Comparison of ENCODE assay signal across 34 mouse cellular contexts in the genomic region with DNA sequence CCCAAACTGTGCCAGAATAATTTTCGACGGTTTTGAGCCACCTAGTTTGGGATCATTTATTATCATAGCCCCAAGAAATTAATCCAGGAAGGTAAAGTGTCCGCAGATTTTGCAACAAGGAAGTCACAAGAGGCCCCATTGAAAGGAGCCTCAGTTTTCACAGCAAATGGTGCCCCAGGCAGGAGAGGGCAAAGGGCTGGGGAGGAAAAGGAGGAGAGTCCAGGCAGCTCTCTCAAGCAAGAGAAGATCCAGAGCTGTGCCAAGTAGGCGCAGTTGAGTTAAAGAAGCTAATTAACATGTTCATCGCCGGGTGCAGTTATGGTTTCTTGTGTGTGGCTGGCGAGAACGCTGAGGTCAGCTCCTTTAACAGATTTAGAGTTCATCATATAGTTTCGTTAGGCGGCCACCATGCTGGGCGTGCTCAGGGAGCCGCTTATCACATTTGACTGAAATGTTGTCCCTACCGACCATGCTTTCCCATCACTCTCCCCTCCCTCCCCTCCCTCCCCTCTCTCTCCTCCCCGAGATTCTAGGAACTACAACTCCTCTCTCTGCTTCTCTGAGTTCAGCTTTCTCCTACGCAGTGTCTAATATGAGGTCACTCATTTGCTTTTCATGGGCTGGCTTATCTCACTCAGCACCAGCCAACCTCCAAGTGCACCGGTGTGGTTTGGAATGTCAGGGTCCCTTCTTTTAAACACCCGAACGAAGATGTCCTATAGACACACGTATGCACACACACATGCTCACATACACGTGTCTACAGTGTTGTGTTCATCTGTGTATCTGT. TPM values are rescaled to one million over a fixed set of nuclear protein-coding genes. Genes with fewer than 3 reads are reported as not detected.
A peak's percentile ranks its signal among the peaks of the same experiment; 100 is the strongest.
DNase-seq lines count a peak whose midpoint lies in the region; ATAC-seq and TF ChIP-seq lines count a peak whose summit lies in the region.
"Had no signal": no experiment of that assay in that cellular context is flagged by ENCODE, and none has a peak within 500 bp of the region (broad histone marks: within the 10 kb centered on the region; RNA-seq: fewer than 3 reads in every experiment).

No protein-coding gene starts in this region.

- no peak for TF ChIP-seq CTCF in midbrain, postnatal 0 days (IDR thresholded peaks at IDR 0.05)

- no peak for DNase-seq in forebrain, embryonic 10.5 days (ENCODE audit: extremely low spot score, low spot score)
- DNase-seq in forebrain, embryonic 14.5 days (ENCODE audit: low spot score): no peak
- no peak for DNase-seq in heart, postnatal 25 days (ENCODE audit: low spot score)
- peak; percentile 5 for DNase-seq in midbrain, postnatal 0 days (ENCODE audit: low spot score)
- no peak for DNase-seq in frontal cortex, postnatal 10 days (ENCODE audit: low spot score in 2 of 2)
- DNase-seq: adrenal gland, postnatal 36 days; cerebellum, adult 11 months; cerebellum, adult 9-11 months; gastrocnemius, postnatal 36 days; kidney, adult 2 months; layer of hippocampus, adult 9-11 months; lung, postnatal 36 days; right cerebral cortex, adult 18-20 months; right cerebral cortex, postnatal 4 days; thymus, adult 18-20 months; thymus, postnatal 36 days had no signal

- H3K4me2 ChIP-seq in forebrain, embryonic 14.5 days (ENCODE audit: low read length): no peak overlapping the region
- H3K4me2 ChIP-seq in heart, embryonic 12.5 days: peak overlapping the region; percentile 24
- no peak overlapping the region for H3K4me2 ChIP-seq in midbrain, postnatal 0 days (ENCODE audit: low read depth, low read length, poor library complexity, severe bottlenecking)
- no peak overlapping the region for H3K4me2 ChIP-seq in midbrain, embryonic 16.5 days (ENCODE audit: low read length)
- H3K4me2 ChIP-seq in intestine, embryonic 15.5 days (replicated peaks): no peak overlapping the region
- H3K4me2 ChIP-seq: forebrain, embryonic 13.5 days; limb, embryonic 15.5 days; liver, embryonic 15.5 days; lung, embryonic 15.5 days; midbrain, embryonic 13.5 days; neural tube, embryonic 12.5 days had no signal

- no peaks in the 10 kb centered on the region for H3K36me3 ChIP-seq in forebrain, embryonic 10.5 days (replicated peaks)
- no peaks in the 10 kb centered on the region for H3K36me3 ChIP-seq in forebrain, embryonic 14.5 days (ENCODE audit: control insufficient read depth, insufficient read depth, low read length)
- H3K36me3 ChIP-seq in heart, embryonic 12.5 days: no peaks in the 10 kb centered on the region
- H3K36me3 ChIP-seq in midbrain, postnatal 0 days (ENCODE audit: insufficient read depth, low read length): no peaks in the 10 kb centered on the region
- H3K36me3 ChIP-seq in midbrain, embryonic 16.5 days (ENCODE audit: control insufficient read depth, insufficient read depth, low read length): no peaks in the 10 kb centered on the region
- no peaks in the 10 kb centered on the region for H3K36me3 ChIP-seq in intestine, embryonic 15.5 days
- H3K36me3 ChIP-seq: hindbrain, embryonic 10.5 days; limb, embryonic 15.5 days; liver, embryonic 15.5 days; lung, embryonic 15.5 days; midbrain, embryonic 13.5 days; neural tube, embryonic 12.5 days had no signal

- ATAC-seq in forebrain, embryonic 14.5 days: no peak
- ATAC-seq in heart, embryonic 12.5 days (ENCODE audit: insufficient number of reproducible peaks, low FRiP score): peak; percentile 63; the same call in 1 of the 2 replicates
- no peak for ATAC-seq in midbrain, postnatal 0 days (ENCODE audit: low FRiP score)
- no peak for ATAC-seq in midbrain, embryonic 16.5 days
- peak; percentile 68 for ATAC-seq in intestine, embryonic 15.5 days
- ATAC-seq: forebrain, embryonic 13.5 days; midbrain, embryonic 13.5 days had no signal

- no peaks in the 10 kb centered on the region for H3K27me3 ChIP-seq in forebrain, embryonic 10.5 days (ENCODE audit: poor library complexity, severe bottlenecking)
- H3K27me3 ChIP-seq in forebrain, embryonic 14.5 days (replicated peaks; ENCODE audit: control insufficient read depth, insufficient read depth, low read length): no peaks in the 10 kb centered on the region
- no peaks in the 10 kb centered on the region for H3K27me3 ChIP-seq in heart, embryonic 12.5 days (replicated peaks)
- H3K27me3 ChIP-seq in midbrain, postnatal 0 days (ENCODE audit: insufficient read depth, low read length): no peaks in the 10 kb centered on the region
- no peaks in the 10 kb centered on the region for H3K27me3 ChIP-seq in midbrain, embryonic 16.5 days (ENCODE audit: control insufficient read depth, insufficient read depth, low read depth, low read length)
- no peaks in the 10 kb centered on the region for H3K27me3 ChIP-seq in intestine, embryonic 15.5 days (replicated peaks)
- H3K27me3 ChIP-seq: forebrain, embryonic 13.5 days; limb, embryonic 15.5 days; midbrain, embryonic 13.5 days; neural tube, embryonic 12.5 days had no signal

- H3K9me3 ChIP-seq in forebrain, embryonic 10.5 days: no peaks in the 10 kb centered on the region
- H3K9me3 ChIP-seq in forebrain, embryonic 14.5 days (replicated peaks; ENCODE audit: control insufficient read depth, low read length): no peaks in the 10 kb centered on the region
- 0 out of 2 replicates have a peak, but pooled peaks cover 2% of the 10 kb centered on the region for H3K9me3 ChIP-seq in heart, embryonic 12.5 days (replicated peaks)
- no peaks in the 10 kb centered on the region for H3K9me3 ChIP-seq in midbrain, postnatal 0 days (ENCODE audit: low read length)
- no peaks in the 10 kb centered on the region for H3K9me3 ChIP-seq in midbrain, embryonic 16.5 days (replicated peaks; ENCODE audit: control insufficient read depth, low read length, poor library complexity, severe bottlenecking)
- H3K9me3 ChIP-seq in intestine, embryonic 15.5 days: no peaks in the 10 kb centered on the region
- H3K9me3 ChIP-seq: forebrain, embryonic 13.5 days; hindbrain, embryonic 10.5 days; limb, embryonic 15.5 days; liver, embryonic 15.5 days; lung, embryonic 15.5 days; midbrain, embryonic 13.5 days; neural tube, embryonic 12.5 days had no signal

- no peak overlapping the region for H3K4me3 ChIP-seq in forebrain, embryonic 10.5 days
- no peak overlapping the region for H3K4me3 ChIP-seq in forebrain, embryonic 14.5 days (ENCODE audit: low read depth, low read length)
- H3K4me3 ChIP-seq in heart, embryonic 12.5 days: no peak overlapping the region
- H3K4me3 ChIP-seq in midbrain, postnatal 0 days (ENCODE audit: low read depth, low read length): no peak overlapping the region
- no peak overlapping the region for H3K4me3 ChIP-seq in midbrain, embryonic 16.5 days (ENCODE audit: low read depth, low read length)
- H3K4me3 ChIP-seq in intestine, embryonic 15.5 days (replicated peaks): no peak overlapping the region
- H3K4me3 ChIP-seq: forebrain, embryonic 13.5 days; hindbrain, embryonic 10.5 days; left cerebral cortex, adult 2 months; limb, embryonic 15.5 days; liver, embryonic 15.5 days; lung, embryonic 15.5 days; midbrain, embryonic 13.5 days; neural tube, embryonic 12.5 days had no signal

- WGBS in forebrain, embryonic 10.5 days: 77% methylated on average over 20 of the region's 20 CpGs
- WGBS in forebrain, embryonic 14.5 days: 69% methylated on average over 20 of the region's 20 CpGs
- 36% methylated on average over 20 of the region's 20 CpGs for WGBS in heart, embryonic 12.5 days
- WGBS in midbrain, postnatal 0 days: 74% methylated on average over 20 of the region's 20 CpGs
- 76% methylated on average over 20 of the region's 20 CpGs for WGBS in midbrain, embryonic 16.5 days
- 60% methylated on average over 20 of the region's 20 CpGs for WGBS in intestine, embryonic 15.5 days

- peaks cover 26% of the 10 kb centered on the region for H3K4me1 ChIP-seq in forebrain, embryonic 10.5 days
- H3K4me1 ChIP-seq in forebrain, embryonic 14.5 days (ENCODE audit: control insufficient read depth, insufficient read depth, low read length): peaks cover 9% of the 10 kb centered on the region
- peaks cover 30% of the 10 kb centered on the region for H3K4me1 ChIP-seq in heart, embryonic 12.5 days (replicated peaks)
- H3K4me1 ChIP-seq in midbrain, postnatal 0 days (ENCODE audit: insufficient read depth, low read length): no peaks in the 10 kb centered on the region
- peaks cover 9% of the 10 kb centered on the region for H3K4me1 ChIP-seq in midbrain, embryonic 16.5 days (ENCODE audit: control insufficient read depth, insufficient read depth, low read length)
- H3K4me1 ChIP-seq in intestine, embryonic 15.5 days (replicated peaks): peaks cover 3% of the 10 kb centered on the region
- H3K4me1 ChIP-seq: liver, embryonic 15.5 days; lung, embryonic 15.5 days had no signal

- no peak overlapping the region for H3K9ac ChIP-seq in forebrain, embryonic 14.5 days (ENCODE audit: low read length)
- no peak overlapping the region for H3K9ac ChIP-seq in heart, embryonic 12.5 days
- no peak overlapping the region for H3K9ac ChIP-seq in midbrain, postnatal 0 days (replicated peaks; ENCODE audit: low read length, poor library complexity, severe bottlenecking)
- H3K9ac ChIP-seq in midbrain, embryonic 16.5 days (ENCODE audit: low read depth, low read length): no peak overlapping the region
- no peak overlapping the region for H3K9ac ChIP-seq in intestine, embryonic 15.5 days
- H3K9ac ChIP-seq: forebrain, embryonic 13.5 days; limb, embryonic 15.5 days; liver, embryonic 15.5 days; lung, embryonic 15.5 days; midbrain, embryonic 13.5 days; neural tube, embryonic 12.5 days had no signal

- peak overlapping the region; percentile 51; the same call in 1 of the 2 replicates for H3K27ac ChIP-seq in forebrain, embryonic 10.5 days
- H3K27ac ChIP-seq in forebrain, embryonic 14.5 days (ENCODE audit: low read depth, low read length): no peak overlapping the region
- H3K27ac ChIP-seq in heart, embryonic 12.5 days (ENCODE audit: poor library complexity, severe bottlenecking): peak overlapping the region; percentile 14; the same call in 1 of the 2 replicates
- H3K27ac ChIP-seq in midbrain, postnatal 0 days (ENCODE audit: low read depth, low read length): no peak overlapping the region
- no peak overlapping the region for H3K27ac ChIP-seq in midbrain, embryonic 16.5 days (ENCODE audit: low read length)
- H3K27ac ChIP-seq in intestine, embryonic 15.5 days: no peak overlapping the region
- H3K27ac ChIP-seq: forebrain, embryonic 13.5 days; kidney, postnatal 0 days; left cerebral cortex, adult 2 months; limb, embryonic 15.5 days; liver, embryonic 15.5 days; lung, embryonic 15.5 days; midbrain, embryonic 13.5 days; neural tube, embryonic 12.5 days had no signal

- intact Hi-C loops in heart, postnatal 25 days (cut with DNase I): no loop called here

RNA-seq across cellular contexts. Expression of a gene that starts 35.4 kb away (rescaled TPM):
- polyA plus RNA-seq in forebrain, embryonic 10.5 days (2016; fragmentation: Nextera tagmentation; extraction: Ambion mirVana): 134 and 135 TPM in 2 replicates
- 175 and 186 TPM in 2 replicates for polyA plus RNA-seq in forebrain, embryonic 14.5 days (2014; fragmentation: Nextera tagmentation; extraction: Ambion mirVana)
- polyA plus RNA-seq in heart, embryonic 12.5 days (2016; fragmentation: Nextera tagmentation; extraction: Ambion mirVana): 112 and 118 TPM in 2 replicates
- total RNA-seq in heart, postnatal 25 days (2021): 10 to 100 TPM; 60.6 to 63.2 TPM
- 28.2 and 38.7 TPM in 2 replicates for total RNA-seq in midbrain, postnatal 0 days (2014; rRNA removed)
- 148 and 152 TPM in 2 replicates for polyA plus RNA-seq in midbrain, postnatal 0 days (2015; fragmentation: Nextera tagmentation; extraction: Ambion mirVana)
- 169 and 177 TPM in 2 replicates for polyA plus RNA-seq in midbrain, embryonic 16.5 days (2015; fragmentation: Nextera tagmentation; extraction: Ambion mirVana)
- polyA plus RNA-seq in intestine, embryonic 15.5 days (2015; fragmentation: Nextera tagmentation; extraction: Ambion mirVana): 105 and 107 TPM in 2 replicates

RNA-seq across cellular contexts. Expression of a gene that starts 35.4 kb away (rescaled TPM):
- 0.12 and 0.15 TPM in 2 replicates for polyA plus RNA-seq in forebrain, embryonic 10.5 days (2016; fragmentation: Nextera tagmentation; extraction: Ambion mirVana)
- 0.41 and 0.63 TPM in 2 replicates for polyA plus RNA-seq in forebrain, embryonic 14.5 days (2014; fragmentation: Nextera tagmentation; extraction: Ambion mirVana)
- polyA plus RNA-seq in heart, embryonic 12.5 days (2016; fragmentation: Nextera tagmentation; extraction: Ambion mirVana): 0.15 TPM in 1 of 2 replicates, not detected in the other
- total RNA-seq in heart, postnatal 25 days (2021): not detected
- total RNA-seq in midbrain, postnatal 0 days (2014; rRNA removed): not detected in 2 replicates
- polyA plus RNA-seq in midbrain, postnatal 0 days (2015; fragmentation: Nextera tagmentation; extraction: Ambion mirVana): 0.82 and 0.99 TPM in 2 replicates
- polyA plus RNA-seq in midbrain, embryonic 16.5 days (2015; fragmentation: Nextera tagmentation; extraction: Ambion mirVana): 0.32 and 0.67 TPM in 2 replicates
- polyA plus RNA-seq in intestine, embryonic 15.5 days (2015; fragmentation: Nextera tagmentation; extraction: Ambion mirVana): not detected in 2 replicates
- total RNA-seq: adrenal gland, adult 18-20 months; adrenal gland, postnatal 36 days; ES-E14; gastrocnemius, adult 18-20 months; gastrocnemius, postnatal 36 days; left cerebral cortex, postnatal 36 days had no signal
- polyA plus RNA-seq: kidney, adult 2 months; large intestine, adult 2 months; liver, embryonic 15.5 days; lung, embryonic 15.5 days; stomach, embryonic 14.5 days had no signal

RNA-seq across cellular contexts. Expression of a gene that starts 35.4 kb away (rescaled TPM):
- polyA plus RNA-seq in forebrain, embryonic 10.5 days (2016; fragmentation: Nextera tagmentation; extraction: Ambion mirVana): 10.8 and 12.0 TPM in 2 replicates
- 10.8 and 15.3 TPM in 2 replicates for polyA plus RNA-seq in forebrain, embryonic 14.5 days (2014; fragmentation: Nextera tagmentation; extraction: Ambion mirVana)
- 5.9 and 6.4 TPM in 2 replicates for polyA plus RNA-seq in heart, embryonic 12.5 days (2016; fragmentation: Nextera tagmentation; extraction: Ambion mirVana)
- total RNA-seq in heart, postnatal 25 days (2021): 1 to 10 TPM; 6.3 to 7.7 TPM
- total RNA-seq in midbrain, postnatal 0 days (2014; rRNA removed): 40.0 and 50.1 TPM in 2 replicates
- polyA plus RNA-seq in midbrain, postnatal 0 days (2015; fragmentation: Nextera tagmentation; extraction: Ambion mirVana): 10.3 and 12.0 TPM in 2 replicates
- polyA plus RNA-seq in midbrain, embryonic 16.5 days (2015; fragmentation: Nextera tagmentation; extraction: Ambion mirVana): 21.1 and 22.8 TPM in 2 replicates
- polyA plus RNA-seq in intestine, embryonic 15.5 days (2015; fragmentation: Nextera tagmentation; extraction: Ambion mirVana): 4.4 and 4.6 TPM in 2 replicates

Comparison
In these comparisons a context has a peak if more than half of its experiments do, and no peak if none do; other contexts are left out.
1. H3K27ac ChIP-seq: peak in forebrain, embryonic 10.5 days (single experiment) and heart, embryonic 12.5 days (single experiment); none in forebrain, embryonic 14.5 days (single experiment), midbrain, postnatal 0 days (single experiment), midbrain, embryonic 16.5 days (single experiment) and intestine, embryonic 15.5 days (single experiment).
2. ATAC-seq: peak in heart, embryonic 12.5 days (single experiment) and intestine, embryonic 15.5 days (single experiment); none in forebrain, embryonic 14.5 days (single experiment), midbrain, postnatal 0 days (single experiment) and midbrain, embryonic 16.5 days (single experiment).